Mouse (Mus musculus): ENCODE results near the gene Tdrd9. TPM values are rescaled to one million over a fixed set of nuclear protein-coding genes. Genes with fewer than 3 reads are reported as not detected.

Gene Tdrd9
- polyA plus RNA-seq, 1 experiment from 2014 or later: 1.2 TPM

- DNase-seq (ENCODE audit: low spot score) (peak; percentile 8), ATAC-seq (ENCODE audit: insufficient read depth, low FRiP score, low TSS enrichment) (no peak)
- H3K9me3 ChIP-seq (ENCODE audit: control insufficient read depth, low read length): no peaks in the 10 kb centered on the region
- no peak overlapping the region for H3K27ac ChIP-seq (ENCODE audit: low read depth, low read length)
- H3K27me3 ChIP-seq (ENCODE audit: control insufficient read depth, insufficient read depth, low read length): no peaks in the 10 kb centered on the region
- no peaks in the 10 kb centered on the region for H3K4me1 ChIP-seq (ENCODE audit: control insufficient read depth, insufficient read depth, low read length)
- WGBS: 61% methylated on average over 4 of the region's 4 CpGs
- H3K9ac ChIP-seq (ENCODE audit: low read length): no peak overlapping the region
- H3K4me2 ChIP-seq (ENCODE audit: low read depth): no peak overlapping the region
- no peak overlapping the region for H3K4me3 ChIP-seq (ENCODE audit: low read depth, low read length)
- no peaks in the 10 kb centered on the region for H3K36me3 ChIP-seq (ENCODE audit: control insufficient read depth, insufficient read depth, low read length)
These were observed 129.7 kb downstream of the Tdrd9 start for GRCm38 (mm10) chr12:112101045-112101444.

- Histone ChIP-seq H3K9ac (ENCODE audit: low read length) (no peak overlapping the region), H3K4me3 (ENCODE audit: low read depth, low read length) (no peak overlapping the region), H3K36me3 (ENCODE audit: control insufficient read depth, insufficient read depth, low read length) (no peaks in the 10 kb centered on the region), H3K27ac (ENCODE audit: low read depth, low read length) (no peak overlapping the region), H3K4me1 (ENCODE audit: control insufficient read depth, insufficient read depth, low read length) (no peaks in the 10 kb centered on the region), H3K4me2 (ENCODE audit: low read depth) (no peak overlapping the region), H3K9me3 (ENCODE audit: control insufficient read depth, low read length) (no peaks in the 10 kb centered on the region), H3K27me3 (ENCODE audit: control insufficient read depth, insufficient read depth, low read length) (no peaks in the 10 kb centered on the region)
- 91% methylated on average over 5 of the region's 5 CpGs for WGBS
- no peak for ATAC-seq (ENCODE audit: insufficient read depth, low FRiP score, low TSS enrichment)
- DNase-seq (ENCODE audit: low spot score): no peak
These were observed 131.8 kb downstream of the Tdrd9 start for GRCm38 (mm10) chr12:112103179-112103578.

GRCm38 (mm10) chr12:112104890-112105289 lies 133.5 kb downstream of the Tdrd9 start:
- Histone ChIP-seq H3K9me3 (ENCODE audit: control insufficient read depth, low read length) (no peaks in the 10 kb centered on the region), H3K27me3 (ENCODE audit: control insufficient read depth, insufficient read depth, low read length) (no peaks in the 10 kb centered on the region), H3K36me3 (ENCODE audit: control insufficient read depth, insufficient read depth, low read length) (no peaks in the 10 kb centered on the region), H3K9ac (ENCODE audit: low read length) (no peak overlapping the region), H3K4me2 (ENCODE audit: low read depth) (no peak overlapping the region), H3K4me1 (ENCODE audit: control insufficient read depth, insufficient read depth, low read length) (no peaks in the 10 kb centered on the region), H3K4me3 (ENCODE audit: low read depth, low read length) (no peak overlapping the region), H3K27ac (ENCODE audit: low read depth, low read length) (no peak overlapping the region)
- 89% methylated on average over 11 of the region's 11 CpGs for WGBS
- no peak for DNase-seq (ENCODE audit: low spot score)
- ATAC-seq (ENCODE audit: insufficient read depth, low FRiP score, low TSS enrichment): no peak

GRCm38 (mm10) chr12:112106541-112106971 lies 135.2 kb downstream of the Tdrd9 start, which contains the start of gene Aspg:
Aspg (plus strand) TSS chr12:112106679.
- Histone ChIP-seq H3K27me3 (ENCODE audit: control insufficient read depth, insufficient read depth, low read length) (no peaks in the 10 kb centered on the region), H3K4me3 (ENCODE audit: low read depth, low read length) (no peak within 1 kb of the TSS), H3K27ac (ENCODE audit: low read depth, low read length) (no peak within 1 kb of the TSS), H3K36me3 (ENCODE audit: control insufficient read depth, insufficient read depth, low read length) (no peaks in the 10 kb centered on the region), H3K4me1 (ENCODE audit: control insufficient read depth, insufficient read depth, low read length) (no peaks in the 10 kb centered on the region), H3K4me2 (ENCODE audit: low read depth) (peak within 1 kb of the TSS; percentile 30), H3K9ac (ENCODE audit: low read length) (no peak within 1 kb of the TSS), H3K9me3 (ENCODE audit: control insufficient read depth, low read length) (no peaks in the 10 kb centered on the region)
- no peak for ATAC-seq (ENCODE audit: insufficient read depth, low FRiP score, low TSS enrichment)
- DNase-seq (ENCODE audit: low spot score): peak; percentile 31
- WGBS: under 1% methylated on average over 14 of the region's 14 CpGs

GRCm38 (mm10) chr12:112107685-112108084 lies 136.3 kb downstream of the Tdrd9 start:
- Histone ChIP-seq H3K9ac (ENCODE audit: low read length) (no peak overlapping the region), H3K4me1 (ENCODE audit: control insufficient read depth, insufficient read depth, low read length) (no peaks in the 10 kb centered on the region), H3K27me3 (ENCODE audit: control insufficient read depth, insufficient read depth, low read length) (no peaks in the 10 kb centered on the region), H3K27ac (ENCODE audit: low read depth, low read length) (no peak overlapping the region), H3K36me3 (ENCODE audit: control insufficient read depth, insufficient read depth, low read length) (no peaks in the 10 kb centered on the region), H3K9me3 (ENCODE audit: control insufficient read depth, low read length) (no peaks in the 10 kb centered on the region), H3K4me2 (ENCODE audit: low read depth) (no peak overlapping the region), H3K4me3 (ENCODE audit: low read depth, low read length) (no peak overlapping the region)
- ATAC-seq (ENCODE audit: insufficient read depth, low FRiP score, low TSS enrichment) (no peak), DNase-seq (ENCODE audit: low spot score) (no peak)
- 91% methylated on average over 8 of the region's 8 CpGs for whole genome bisulfite sequencing

GRCm38 (mm10) chr12:112108696-112109445 lies 137.5 kb downstream of the Tdrd9 start:
- Histone ChIP-seq H3K4me3 (ENCODE audit: low read depth, low read length) (no peak overlapping the region), H3K4me2 (ENCODE audit: low read depth) (no peak overlapping the region), H3K36me3 (ENCODE audit: control insufficient read depth, insufficient read depth, low read length) (no peaks in the 10 kb centered on the region), H3K27me3 (ENCODE audit: control insufficient read depth, insufficient read depth, low read length) (no peaks in the 10 kb centered on the region), H3K9me3 (ENCODE audit: control insufficient read depth, low read length) (no peaks in the 10 kb centered on the region), H3K9ac (ENCODE audit: low read length) (no peak overlapping the region), H3K27ac (ENCODE audit: low read depth, low read length) (no peak overlapping the region), H3K4me1 (ENCODE audit: control insufficient read depth, insufficient read depth, low read length) (no peaks in the 10 kb centered on the region)
- ATAC-seq (ENCODE audit: insufficient read depth, low FRiP score, low TSS enrichment): no peak
- no peak for DNase-seq (ENCODE audit: low spot score)
- 81% methylated on average over 11 of the region's 11 CpGs for WGBS

GRCm38 (mm10) chr12:112109701-112110100 lies 138.3 kb downstream of the Tdrd9 start:
- Histone ChIP-seq H3K9ac (ENCODE audit: low read length) (no peak overlapping the region), H3K4me3 (ENCODE audit: low read depth, low read length) (no peak overlapping the region), H3K36me3 (ENCODE audit: control insufficient read depth, insufficient read depth, low read length) (no peaks in the 10 kb centered on the region), H3K4me2 (ENCODE audit: low read depth) (no peak overlapping the region), H3K9me3 (ENCODE audit: control insufficient read depth, low read length) (no peaks in the 10 kb centered on the region), H3K27me3 (ENCODE audit: control insufficient read depth, insufficient read depth, low read length) (no peaks in the 10 kb centered on the region), H3K27ac (ENCODE audit: low read depth, low read length) (no peak overlapping the region), H3K4me1 (ENCODE audit: control insufficient read depth, insufficient read depth, low read length) (no peaks in the 10 kb centered on the region)
- ATAC-seq (ENCODE audit: insufficient read depth, low FRiP score, low TSS enrichment): no peak
- DNase-seq (ENCODE audit: low spot score): no peak
- 88% methylated on average over 9 of the region's 9 CpGs for WGBS

GRCm38 (mm10) chr12:112111323-112111722 lies 140.0 kb downstream of the Tdrd9 start:
- no peak for DNase-seq (ENCODE audit: low spot score)
- no peak overlapping the region for H3K27ac ChIP-seq (ENCODE audit: low read depth, low read length)
- no peaks in the 10 kb centered on the region for H3K36me3 ChIP-seq (ENCODE audit: control insufficient read depth, insufficient read depth, low read length)
- no peak overlapping the region for H3K4me2 ChIP-seq (ENCODE audit: low read depth)
- no peak overlapping the region for H3K9ac ChIP-seq (ENCODE audit: low read length)
- WGBS: 88% methylated on average over 5 of the region's 5 CpGs
- no peaks in the 10 kb centered on the region for H3K4me1 ChIP-seq (ENCODE audit: control insufficient read depth, insufficient read depth, low read length)
- ATAC-seq (ENCODE audit: insufficient read depth, low FRiP score, low TSS enrichment): no peak
- no peaks in the 10 kb centered on the region for H3K27me3 ChIP-seq (ENCODE audit: control insufficient read depth, insufficient read depth, low read length)
- H3K9me3 ChIP-seq (ENCODE audit: control insufficient read depth, low read length): no peaks in the 10 kb centered on the region
- no peak overlapping the region for H3K4me3 ChIP-seq (ENCODE audit: low read depth, low read length)

- Histone ChIP-seq H3K4me2 (ENCODE audit: low read depth) (no peak overlapping the region), H3K27ac (ENCODE audit: low read depth, low read length) (no peak overlapping the region), H3K27me3 (ENCODE audit: control insufficient read depth, insufficient read depth, low read length) (no peaks in the 10 kb centered on the region), H3K36me3 (ENCODE audit: control insufficient read depth, insufficient read depth, low read length) (no peaks in the 10 kb centered on the region), H3K9ac (ENCODE audit: low read length) (no peak overlapping the region), H3K9me3 (ENCODE audit: control insufficient read depth, low read length) (no peaks in the 10 kb centered on the region), H3K4me3 (ENCODE audit: low read depth, low read length) (no peak overlapping the region), H3K4me1 (ENCODE audit: control insufficient read depth, insufficient read depth, low read length) (no peaks in the 10 kb centered on the region)
- WGBS: 90% methylated on average over 6 of the region's 6 CpGs
- ATAC-seq (ENCODE audit: insufficient read depth, low FRiP score, low TSS enrichment): no peak
- no peak for DNase-seq (ENCODE audit: low spot score)
These were observed 140.9 kb downstream of the Tdrd9 start for GRCm38 (mm10) chr12:112112235-112112634.

Data from neural tube, embryonic 11.5 days (tissue).